Mouse (Mus musculus) monocyte, adult 5-6 weeks (primary cell): ENCODE results near the gene P3h3. TPM values are rescaled to one million over a fixed set of nuclear protein-coding genes. Genes with fewer than 3 reads are reported as not detected.
"Not testable (repeated sequence)": the region's sequence is repeated elsewhere in the genome, so short reads cannot be mapped to it uniquely, and the experiment has no call there.

Experiments
- ATAC-seq: fragments of 153-309, 156-312 bp; replicated peaks from 2 replicates; pipeline ENCODE4 v1.8.0; 2017; ENCODE audit warnings: mild to moderate bottlenecking; ENCODE audit not compliant: low TSS enrichment, insufficient number of reproducible peaks, severe bottlenecking, poor library complexity, low FRiP score
- total RNA-seq: library from RNA; stranded (forward); fragments of 200-1000, 200-491, 200-594 nt; gene quantifications from 3 replicates; pipeline ENCODE4 v1.2.3, GENCODE M21; 2017

P3h3 gene
- total RNA-seq, 1 experiment from 2014 or later, result not detected

DNA sequence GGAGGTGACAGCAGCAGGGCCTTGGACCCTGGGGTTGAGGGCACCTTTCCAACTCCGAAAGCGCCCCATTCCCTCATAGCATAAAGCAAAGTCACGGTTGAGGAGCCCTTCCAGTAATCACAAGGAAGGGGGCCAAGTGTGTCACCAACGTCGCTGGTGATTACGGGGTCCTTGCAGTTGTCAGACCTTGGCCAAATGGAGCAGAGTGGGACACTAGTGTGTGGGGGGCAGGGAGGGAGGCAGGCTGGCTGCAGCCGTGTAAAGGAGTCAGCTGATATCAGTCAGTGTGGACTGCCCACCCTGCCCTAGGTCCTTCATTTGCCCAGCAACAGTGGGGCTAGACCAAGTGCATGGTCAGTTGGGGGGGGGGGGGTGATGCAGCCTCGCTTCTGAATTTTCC lies 43.1 kb downstream of the P3h3 start:
- ATAC-seq, result no peak

DNA sequence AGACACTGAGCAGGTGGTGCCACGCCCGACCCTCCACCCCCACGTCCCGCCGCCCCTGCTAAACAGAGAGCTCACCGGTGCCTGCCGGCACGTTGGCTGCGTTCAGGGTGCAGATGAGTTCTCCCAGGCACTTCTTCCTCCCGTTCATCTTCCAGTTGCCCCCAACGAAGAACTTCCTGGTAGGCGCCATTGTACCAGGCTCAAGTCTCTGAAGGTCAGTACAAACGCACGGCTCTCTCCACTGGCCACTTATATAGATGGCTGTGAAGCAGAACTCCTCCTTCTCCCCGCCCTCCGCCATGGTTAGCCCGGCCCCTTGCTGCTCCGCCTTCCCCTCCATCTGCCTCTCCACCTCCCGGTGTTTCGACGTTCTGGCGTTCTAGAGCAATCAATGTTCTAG lies 43.6 kb downstream of the P3h3 start, which contains the start of gene Tpi1:
Gene Tpi1 (minus strand): TSS at position 364 of the 400 bp plus-strand sequence.
- ATAC-seq, result peak; percentile 82

DNA sequence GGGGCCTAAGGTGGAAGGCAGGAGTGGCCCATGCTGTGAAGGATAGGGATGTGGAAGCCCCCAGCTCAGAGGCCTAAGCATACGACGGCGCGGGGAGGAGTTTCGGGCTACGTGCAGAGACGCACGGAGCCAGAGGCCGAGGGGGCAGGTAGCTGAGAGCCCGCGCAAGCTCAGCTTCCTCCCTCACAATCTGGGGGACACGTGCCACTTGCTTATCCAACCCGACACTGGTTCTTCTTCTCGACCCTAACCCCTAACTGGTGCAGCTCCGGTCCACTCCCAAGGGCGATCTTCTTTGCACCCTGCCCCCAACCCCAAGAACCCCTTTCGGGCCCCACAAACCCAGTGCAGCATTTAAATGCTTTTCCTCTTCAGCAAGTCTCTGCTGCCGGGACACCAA lies 44.1 kb downstream of the P3h3 start:
- ATAC-seq, result no peak

DNA sequence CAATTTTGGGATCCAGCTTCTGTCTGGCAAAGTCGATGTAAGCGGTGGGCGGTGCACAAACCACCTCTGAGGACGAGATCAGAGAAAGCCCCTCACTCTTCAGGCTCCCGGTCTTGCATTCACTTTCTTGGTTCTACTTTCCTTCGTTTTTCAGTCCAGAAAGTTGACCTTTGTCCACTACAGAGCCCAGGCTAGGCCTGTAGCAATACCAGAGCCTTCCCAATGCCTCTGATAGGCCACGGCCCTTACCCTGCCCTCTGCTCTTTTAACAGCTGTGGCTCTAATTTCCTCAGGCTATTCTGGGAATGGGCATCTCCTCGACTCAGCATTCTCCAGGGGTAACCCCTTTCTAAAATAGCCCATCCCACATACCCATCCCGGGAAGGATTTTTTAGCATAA lies 44.7 kb downstream of the P3h3 start:
- no peak for ATAC-seq

DNA sequence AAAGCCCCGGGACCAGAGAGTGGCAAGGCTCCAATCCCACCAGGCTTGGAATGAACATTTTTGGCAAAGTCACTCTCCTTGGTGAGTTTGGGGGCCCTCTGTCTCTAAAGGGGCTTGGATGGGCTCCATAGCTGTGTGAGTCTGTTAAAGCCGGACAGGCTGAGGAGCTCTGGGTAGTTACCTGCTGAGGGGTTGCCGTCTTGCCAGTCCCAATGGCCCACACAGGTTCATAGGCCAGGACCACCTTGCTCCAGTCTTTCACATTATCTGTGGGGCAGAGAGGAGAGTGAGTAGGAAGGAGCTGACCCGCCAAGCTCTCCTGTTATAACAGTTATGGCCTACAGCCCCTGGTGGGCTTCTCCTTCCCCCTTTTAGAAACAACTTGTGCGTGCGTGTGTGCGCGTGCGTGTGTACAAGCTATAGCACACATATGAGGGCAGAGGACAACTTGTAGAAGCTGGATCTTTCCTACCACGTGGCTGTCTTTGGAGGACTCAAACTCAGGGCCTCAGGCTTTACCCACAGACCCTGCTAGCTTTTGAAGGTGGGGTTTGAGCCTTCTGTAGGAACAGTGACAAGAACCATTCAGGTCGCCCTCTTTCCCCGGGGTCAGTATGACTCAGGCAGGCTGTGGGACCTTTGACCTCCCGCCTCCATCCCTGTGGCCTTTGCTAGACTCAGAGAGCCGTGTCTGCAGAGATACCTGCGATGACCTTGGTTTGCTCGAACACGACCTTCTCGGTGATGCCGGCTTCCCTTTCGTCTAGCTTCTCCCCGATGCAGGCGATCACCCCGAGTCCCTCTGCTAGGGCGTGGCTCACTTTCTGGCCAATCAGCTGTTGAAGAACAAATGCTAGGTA lies 45.6 kb downstream of the P3h3 start:
- ATAC-seq, result no peak

DNA sequence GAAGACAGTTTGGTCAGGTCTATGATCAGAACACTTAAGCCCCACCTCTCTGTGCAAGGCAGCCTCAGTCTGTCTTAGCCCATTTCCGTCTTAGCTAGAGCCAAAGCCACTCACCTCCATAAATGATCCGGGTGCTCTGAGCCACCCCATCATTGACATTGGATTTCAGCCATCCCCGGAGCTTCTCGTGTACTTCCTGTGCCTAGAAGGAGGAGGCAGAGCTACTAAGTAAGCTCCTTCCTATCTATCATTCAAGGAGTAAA lies 46.2 kb downstream of the P3h3 start:
- no peak for ATAC-seq

DNA sequence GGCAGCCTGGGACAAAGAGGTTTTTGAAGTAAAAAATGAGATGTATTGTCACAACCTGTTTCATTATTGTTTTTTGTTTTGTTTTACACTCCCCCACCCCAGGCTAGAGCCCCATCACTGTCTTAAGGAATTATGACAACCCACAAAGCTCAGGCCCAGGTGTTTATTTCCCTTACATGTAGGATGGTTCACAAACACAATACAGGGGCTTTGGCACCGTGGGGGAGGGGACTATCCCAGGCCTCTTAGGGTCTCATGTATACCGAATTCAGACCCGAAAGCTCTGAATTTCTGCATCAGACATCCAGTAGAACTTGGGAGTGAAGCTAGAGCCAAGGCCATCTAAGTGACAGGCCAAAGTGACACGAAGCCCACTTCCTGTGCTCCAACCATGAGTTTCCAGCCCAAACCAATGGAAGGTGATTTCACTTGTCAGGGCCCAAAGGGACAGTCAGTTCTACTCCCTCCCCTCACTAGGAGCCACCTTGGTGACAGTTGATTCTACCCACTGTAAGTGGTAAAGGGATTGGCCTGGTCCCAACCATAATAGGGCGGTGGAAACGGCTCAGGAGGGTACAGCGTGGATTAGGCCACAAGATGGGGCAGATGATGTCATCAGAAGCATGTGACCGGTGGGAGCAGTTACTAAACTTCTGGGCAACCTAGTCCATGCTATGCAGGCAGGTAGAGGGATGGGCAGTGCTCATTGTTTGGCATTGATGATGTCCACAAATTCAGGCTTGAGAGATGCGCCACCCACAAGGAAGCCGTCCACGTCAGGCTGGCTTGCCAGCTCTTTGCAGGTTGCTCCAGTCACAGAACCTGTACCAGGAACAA lies 46.8 kb downstream of the P3h3 start:
- ATAC-seq, result not testable (repeated sequence)

DNA sequence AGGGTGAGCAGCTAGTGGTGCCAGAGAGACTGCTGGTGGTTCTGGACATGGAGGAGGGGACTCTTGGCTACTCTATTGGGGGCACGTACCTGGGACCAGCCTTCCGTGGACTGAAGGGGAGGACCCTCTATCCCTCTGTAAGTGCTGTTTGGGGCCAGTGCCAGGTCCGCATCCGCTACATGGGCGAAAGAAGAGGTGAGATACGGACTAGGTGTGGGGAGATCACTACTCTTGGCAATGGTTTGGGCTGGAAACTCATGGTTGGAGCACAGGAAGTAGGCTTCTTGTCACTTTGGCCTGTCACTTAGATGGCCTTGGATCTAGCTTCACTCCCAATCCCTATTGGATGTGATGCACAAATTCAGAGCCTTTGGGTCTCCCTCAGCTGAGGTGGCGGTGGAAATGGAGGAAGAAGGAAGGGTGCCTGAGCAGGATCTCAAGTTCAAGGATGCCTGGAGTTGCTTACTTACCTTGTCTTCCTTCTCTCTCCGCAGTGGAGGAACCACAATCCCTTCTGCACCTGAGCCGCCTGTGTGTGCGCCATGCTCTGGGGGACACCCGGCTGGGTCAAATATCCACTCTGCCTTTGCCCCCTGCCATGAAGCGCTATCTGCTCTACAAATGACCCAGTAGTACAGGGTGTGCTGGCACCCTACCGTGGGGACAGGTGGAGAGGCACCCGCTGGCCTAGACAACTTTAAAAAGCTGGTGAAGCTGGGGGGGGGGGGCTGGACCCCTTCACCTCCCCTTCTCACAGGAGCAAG lies 47.6 kb downstream of the P3h3 start:
- ATAC-seq, result no peak

DNA sequence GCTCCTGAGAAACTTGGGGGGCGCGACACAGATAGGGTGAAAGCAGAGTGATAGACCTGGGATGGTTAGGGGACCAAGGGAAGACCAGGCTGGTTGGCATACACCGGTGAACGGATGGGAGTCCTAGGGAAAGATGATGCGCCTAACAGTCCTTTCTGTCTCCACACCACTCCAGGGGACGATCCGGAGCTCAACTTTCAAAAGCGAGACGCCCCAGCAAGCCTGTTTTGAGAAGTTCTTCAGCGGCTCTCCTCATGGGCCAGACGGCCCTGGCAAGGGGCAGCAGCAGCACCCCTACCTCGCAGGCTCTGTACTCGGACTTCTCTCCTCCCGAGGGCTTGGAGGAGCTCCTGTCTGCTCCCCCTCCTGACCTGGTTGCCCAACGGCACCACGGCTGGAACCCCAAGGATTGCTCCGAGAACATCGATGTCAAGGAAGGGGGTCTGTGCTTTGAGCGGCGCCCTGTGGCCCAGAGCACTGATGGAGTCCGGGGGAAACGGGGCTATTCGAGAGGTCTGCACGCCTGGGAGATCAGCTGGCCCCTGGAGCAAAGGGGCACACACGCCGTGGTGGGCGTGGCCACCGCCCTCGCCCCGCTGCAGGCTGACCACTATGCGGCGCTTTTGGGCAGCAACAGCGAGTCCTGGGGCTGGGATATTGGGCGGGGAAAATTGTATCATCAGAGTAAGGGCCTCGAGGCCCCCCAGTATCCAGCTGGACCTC lies 48.3 kb downstream of the P3h3 start:
- peak; percentile 7; the same call in 1 of the 2 replicates for ATAC-seq

DNA sequence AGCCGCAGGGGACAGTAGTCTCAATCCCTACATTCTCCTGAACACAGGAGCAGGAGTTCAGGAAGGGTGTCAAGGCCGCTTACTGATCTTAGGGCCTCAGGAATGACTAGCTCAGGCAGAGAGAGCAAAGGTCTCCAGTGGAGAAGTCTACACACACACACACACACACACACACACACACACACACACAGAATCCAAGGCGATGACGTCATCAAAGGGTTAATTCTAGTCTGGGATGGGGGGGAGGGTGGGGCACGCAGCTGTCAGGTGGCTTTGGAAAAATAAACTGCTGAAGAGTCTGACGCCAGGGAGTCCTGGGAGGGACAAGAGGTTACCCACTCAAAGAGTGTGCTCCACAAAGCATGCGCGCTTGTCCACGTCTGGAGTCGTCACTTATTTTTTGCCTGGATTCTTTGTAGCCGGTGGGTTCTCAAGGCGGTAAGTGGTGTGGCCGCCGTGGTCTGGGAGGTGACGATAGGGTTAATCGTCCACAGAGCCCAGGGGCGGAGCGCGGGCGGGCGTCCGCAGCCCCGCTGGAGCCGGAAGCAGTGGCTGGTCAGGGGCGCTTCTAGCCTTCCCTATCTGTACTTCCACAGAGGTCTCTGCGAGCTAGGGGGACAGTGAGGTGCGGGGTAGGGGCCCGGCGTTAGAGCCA lies 49.1 kb downstream of the P3h3 start, which contains the start of gene Spsb2:
Gene Spsb2 (plus strand): TSS at position 304 of the 655 bp plus-strand sequence.
- 0 out of 2 replicates have a peak, but pooled peaks have one; percentile 7 for ATAC-seq

DNA sequence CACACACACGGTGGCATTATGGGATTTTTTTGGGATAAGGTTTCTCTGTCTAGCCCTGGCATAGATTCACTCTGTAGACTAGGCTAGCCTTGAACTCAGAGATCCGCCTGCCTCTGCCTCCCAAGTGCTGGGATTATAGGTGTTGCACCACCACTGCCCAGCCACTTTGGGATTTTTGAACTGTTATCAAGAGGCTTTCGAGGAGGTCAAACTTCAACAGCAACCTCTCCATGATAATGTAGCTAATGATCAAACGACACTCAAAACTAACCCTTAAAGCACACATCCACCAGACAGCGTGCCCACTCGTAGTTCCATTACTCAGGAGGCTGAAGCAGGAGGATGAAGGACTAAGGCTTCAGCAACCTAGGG lies 49.6 kb downstream of the P3h3 start:
- ATAC-seq, result no peak

DNA sequence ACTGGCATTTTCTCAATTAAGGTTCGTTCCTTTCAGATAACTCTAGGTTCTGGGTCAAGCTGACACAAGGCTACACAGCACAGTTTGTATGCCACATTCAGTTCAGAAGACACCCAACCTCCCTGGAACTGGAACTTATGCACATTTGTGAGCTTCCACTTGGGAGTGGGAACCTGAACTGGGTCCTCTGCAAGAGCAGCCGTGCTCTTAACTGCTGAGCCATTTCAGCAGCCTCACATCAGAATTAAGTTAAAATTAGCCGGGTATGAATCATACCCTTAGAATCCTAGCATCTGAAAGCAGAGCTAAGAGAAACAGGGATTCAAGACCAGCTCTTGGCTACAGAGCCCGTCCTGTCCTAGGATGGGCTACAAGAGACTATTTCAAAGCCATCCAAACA lies 50.2 kb downstream of the P3h3 start:
- no peak for ATAC-seq

DNA sequence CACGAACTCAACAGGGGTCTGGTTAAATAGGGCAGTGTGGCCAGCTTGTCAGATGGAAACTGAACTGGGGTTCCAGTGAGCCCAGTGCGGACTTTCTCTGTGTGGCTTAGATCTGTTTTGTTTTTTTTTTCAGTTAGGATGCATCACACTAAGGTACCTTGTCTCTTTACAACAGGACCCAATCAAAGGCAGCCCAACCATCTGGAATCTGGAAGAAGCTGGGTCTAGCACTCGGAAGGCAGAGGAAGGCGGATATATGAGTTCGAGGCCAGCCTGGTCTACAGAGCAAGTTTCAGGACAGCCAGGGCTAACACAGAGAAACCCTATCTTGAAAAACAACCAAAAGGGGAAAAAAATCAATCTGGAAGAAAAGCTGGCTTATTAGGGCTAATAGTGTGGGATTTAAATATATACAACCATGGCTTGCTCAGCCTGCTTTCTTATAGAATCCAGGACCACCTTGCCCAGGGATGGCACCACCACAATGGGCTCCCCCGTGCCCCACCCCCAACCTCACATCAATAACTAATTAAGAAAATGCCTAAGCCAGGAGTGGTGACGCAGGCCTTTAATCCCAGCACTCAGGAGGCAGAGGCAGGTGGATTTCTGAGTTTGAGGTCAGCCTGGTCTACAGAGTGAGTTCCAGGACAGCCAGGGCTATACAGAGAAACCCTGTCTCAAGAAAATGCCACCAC lies 51.0 kb downstream of the P3h3 start:
- ATAC-seq, result no peak

DNA sequence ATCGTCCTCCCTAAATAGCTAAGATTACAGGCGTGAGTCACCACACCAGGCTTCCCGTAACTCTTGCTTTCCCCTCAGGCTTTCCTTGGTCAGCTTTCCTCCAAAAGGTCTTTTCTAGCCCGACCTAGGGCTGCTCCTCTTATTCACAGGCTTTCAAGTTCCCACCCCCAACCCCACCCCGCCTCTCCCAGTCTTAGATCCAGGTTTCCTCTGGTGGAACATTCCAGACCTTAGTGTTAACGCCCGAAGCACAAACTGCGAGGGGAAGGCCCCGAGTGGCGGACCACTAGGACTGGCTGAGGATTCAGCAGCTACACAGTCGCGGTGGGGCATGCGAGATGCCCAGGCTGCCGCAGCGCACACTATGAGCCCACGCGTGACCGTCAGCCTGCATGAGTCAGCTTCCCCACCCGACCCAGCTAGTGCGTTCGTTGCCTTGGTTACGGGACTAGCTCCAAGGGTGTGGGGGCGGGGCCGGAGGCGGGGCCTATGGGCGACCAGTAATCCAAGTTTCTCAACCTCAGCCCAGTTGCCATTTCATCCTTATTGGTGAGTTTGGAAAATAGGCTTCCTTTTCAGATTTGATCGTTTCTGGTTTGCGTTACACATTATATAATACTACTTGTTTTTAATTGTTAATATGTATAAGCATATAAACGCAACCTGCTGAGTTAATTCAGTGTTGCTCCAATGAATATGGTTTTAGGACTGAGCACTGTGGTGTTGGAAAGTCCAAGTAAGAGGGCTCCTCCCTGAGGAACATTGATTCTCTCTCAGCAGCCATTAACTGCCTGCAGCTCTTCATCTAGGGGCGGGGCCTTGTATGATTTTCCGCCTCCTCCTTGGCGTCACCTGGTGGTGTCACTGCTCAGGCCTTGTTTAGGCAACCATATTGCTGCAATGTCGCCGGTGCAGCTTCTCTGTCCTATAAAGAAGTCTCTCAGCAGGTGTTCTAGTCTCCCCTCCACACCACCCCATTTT lies 51.9 kb downstream of the P3h3 start:
- ATAC-seq, result peak; percentile 83

DNA sequence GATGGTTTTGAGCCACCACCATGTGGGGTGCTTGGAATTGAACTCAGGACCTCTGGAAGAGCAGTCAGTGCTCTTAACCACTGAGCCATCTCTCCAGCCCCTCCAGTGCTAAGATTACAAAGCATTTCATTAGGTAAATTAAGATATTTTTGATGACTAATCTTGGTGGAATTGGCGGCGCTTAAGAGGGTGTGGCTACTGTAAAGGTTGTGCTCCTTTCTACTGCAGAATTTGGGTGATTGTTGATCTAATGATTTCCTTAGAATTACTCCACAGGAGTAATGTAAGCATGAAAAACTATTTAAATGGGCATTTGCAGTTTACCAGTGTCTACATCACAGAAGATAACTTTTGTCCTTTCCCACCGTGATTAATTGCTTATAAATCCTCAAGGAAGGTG lies 53.2 kb downstream of the P3h3 start:
- ATAC-seq, result no peak

DNA sequence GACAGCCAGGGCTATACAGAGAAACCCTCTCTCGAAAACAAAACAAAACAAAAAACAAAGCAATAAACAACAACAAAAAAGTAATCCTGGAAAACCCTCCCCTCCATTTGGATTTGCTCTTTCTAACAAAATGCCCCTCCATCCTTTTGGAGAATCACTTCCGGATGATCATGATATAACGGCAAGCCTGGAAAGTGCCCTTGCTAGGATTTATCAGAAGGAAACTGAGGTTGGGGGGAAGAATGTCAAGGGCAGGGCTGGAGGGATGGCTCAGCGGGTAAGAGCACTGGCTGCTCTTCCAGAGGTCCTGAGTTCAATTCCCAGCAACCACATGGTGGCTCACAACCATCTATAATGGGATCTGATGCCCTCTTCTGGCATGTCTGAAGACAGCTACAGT lies 53.9 kb downstream of the P3h3 start:
- ATAC-seq, result not testable (repeated sequence)

DNA sequence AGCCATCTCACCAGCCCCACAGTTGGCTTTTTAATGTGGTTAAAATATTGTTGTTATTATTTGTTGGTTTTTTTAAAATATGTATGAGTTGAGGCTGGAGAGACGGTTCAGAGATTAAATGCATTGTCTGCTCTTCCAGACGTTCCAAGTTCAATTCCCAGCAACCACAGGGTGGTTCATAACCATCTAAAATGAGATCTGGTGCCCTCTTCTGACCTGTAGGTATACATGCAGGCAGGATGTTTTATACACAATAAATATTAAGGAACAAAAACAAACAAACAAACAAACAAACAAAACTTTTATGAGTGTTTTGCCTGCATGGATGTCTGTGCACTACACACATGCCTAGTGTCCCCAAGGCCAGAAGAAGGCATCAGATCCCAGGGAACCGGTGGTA lies 54.5 kb downstream of the P3h3 start:
- ATAC-seq, result no peak
